Mouse (Mus musculus) common myeloid progenitor, adult 5-6 weeks (primary cell): ENCODE data around the gene Tnrc6c. TPM values are rescaled to one million over a fixed set of nuclear protein-coding genes. Genes with fewer than 3 reads are reported as not detected.

Experiments
- ATAC-seq: replicated peaks from 2 replicates; pipeline ENCODE4 v1.8.0; 2016; ENCODE audit warnings: low read depth, mild to moderate bottlenecking, moderate TSS enrichment, inconsistent platforms; ENCODE audit not compliant: poor library complexity, severe bottlenecking
- total RNA-seq: library from RNA; stranded (forward); fragments of 200-1000, 187-1606 nt; gene quantifications from 2 replicates; pipeline ENCODE4 v1.2.3, GENCODE M21; 2017

Tnrc6c gene
- total RNA-seq, 1 experiment from 2014 or later: 22.4 TPM

- ATAC-seq: no peak
These were observed 59.3 kb downstream of the Tnrc6c start for GRCm38 (mm10) chr11:117713375-117713774.

- ATAC-seq: 0 out of 2 replicates have a peak, but pooled peaks have one; percentile 25
These were observed 64.7 kb downstream of the Tnrc6c start for GRCm38 (mm10) chr11:117718838-117719237.

- ATAC-seq: peak; percentile 61
These were observed 70.7 kb downstream of the Tnrc6c start for GRCm38 (mm10) chr11:117724604-117725301.

DNA sequence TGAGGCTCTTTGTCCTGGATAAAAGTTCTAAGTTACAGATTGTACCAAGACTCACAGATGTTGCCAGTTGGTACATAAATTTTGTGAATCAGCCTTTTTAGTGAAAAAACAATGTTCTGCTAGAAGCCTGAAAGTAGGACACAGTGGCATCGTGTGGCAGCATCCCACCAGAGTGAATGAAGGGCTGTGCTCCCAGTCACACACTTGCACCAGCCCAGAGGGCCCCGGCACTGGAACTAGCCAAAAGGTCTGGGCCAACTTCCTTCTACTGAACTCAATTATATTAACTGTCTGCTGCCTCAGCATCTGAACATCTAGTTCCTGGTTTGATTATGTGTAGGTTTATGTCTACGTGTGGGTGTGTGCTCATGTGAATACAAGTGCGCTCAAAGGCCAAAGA, 72.9 kb downstream of the Tnrc6c start:
- ATAC-seq: no peak

- no peak for ATAC-seq
These were observed 74.2 kb downstream of the Tnrc6c start for GRCm38 (mm10) chr11:117728245-117728644.

DNA sequence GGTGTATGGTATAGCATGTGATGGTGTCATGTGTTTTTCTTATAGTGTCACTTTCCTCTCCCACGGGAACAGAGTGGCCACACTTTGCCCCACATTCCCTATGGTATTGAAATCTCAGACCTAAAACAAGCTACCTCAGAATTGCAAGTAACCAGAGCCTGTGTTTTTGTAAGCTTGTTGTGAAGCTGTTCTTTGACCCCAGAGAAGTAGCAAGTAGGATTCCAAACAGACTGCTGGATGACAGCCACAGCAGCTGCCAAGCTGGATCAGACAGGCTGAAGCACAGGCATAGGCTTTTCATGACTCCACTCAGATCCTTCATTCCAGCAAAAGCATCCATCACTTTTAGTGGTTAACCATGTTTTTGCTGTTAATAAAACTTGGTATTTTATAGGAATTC, 74.8 kb downstream of the Tnrc6c start:
- ATAC-seq: no peak

DNA sequence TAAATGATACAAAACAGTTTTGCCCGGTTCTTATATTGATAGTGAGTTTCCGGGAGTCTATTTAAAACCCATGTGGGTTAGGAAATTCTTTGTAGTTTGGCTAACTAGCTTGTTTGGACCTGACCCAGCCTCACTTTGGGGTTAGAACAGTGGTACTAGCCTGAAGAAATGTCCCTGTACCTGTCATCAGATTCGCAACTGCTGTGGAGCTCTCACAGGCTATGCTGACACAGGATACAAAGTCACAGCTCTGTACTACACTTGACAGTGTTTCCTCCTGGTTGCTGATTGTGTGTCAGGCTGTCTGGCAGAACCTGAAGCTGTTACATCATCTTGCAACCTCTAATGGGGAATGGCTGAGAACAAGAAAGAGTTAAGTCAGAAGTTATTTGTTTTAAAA, 75.3 kb downstream of the Tnrc6c start:
- no peak for ATAC-seq

DNA sequence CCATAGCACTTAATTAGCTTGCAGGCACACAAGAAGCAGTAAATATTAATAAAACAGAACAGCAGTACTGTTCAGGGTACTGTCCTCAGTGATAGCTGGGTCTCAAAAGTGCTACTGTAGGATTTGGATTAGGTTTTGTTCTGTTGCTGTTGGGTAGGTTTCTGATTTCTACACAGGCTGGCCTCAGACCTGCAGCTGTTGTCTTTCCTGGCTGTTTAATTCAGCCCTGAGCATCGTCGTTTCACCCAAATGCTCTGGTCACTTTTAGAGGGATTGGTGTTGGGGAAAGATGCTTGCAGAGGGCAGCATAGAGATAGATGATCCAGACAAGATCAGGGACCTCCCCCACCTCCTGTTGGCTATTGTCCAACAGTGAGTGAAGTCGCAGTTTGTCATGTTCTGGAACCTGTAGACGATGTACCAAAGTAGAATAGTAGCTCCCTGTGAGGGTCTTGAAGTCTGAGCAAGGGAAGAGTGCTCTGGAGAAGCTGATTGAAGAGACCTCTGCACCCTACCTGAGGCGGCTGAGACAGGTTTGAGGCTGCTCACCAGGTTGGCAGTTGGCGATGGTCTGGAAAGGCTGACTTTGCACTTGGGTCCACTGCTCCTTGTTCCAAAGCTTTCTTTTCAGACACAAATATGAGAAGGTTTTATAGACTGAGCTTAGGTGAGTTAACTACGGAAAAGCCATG, 75.9 kb downstream of the Tnrc6c start:
- ATAC-seq: no peak

GRCm38 (mm10) chr11:117730490-117730838, 76.4 kb downstream of the Tnrc6c start:
- ATAC-seq: no peak

DNA sequence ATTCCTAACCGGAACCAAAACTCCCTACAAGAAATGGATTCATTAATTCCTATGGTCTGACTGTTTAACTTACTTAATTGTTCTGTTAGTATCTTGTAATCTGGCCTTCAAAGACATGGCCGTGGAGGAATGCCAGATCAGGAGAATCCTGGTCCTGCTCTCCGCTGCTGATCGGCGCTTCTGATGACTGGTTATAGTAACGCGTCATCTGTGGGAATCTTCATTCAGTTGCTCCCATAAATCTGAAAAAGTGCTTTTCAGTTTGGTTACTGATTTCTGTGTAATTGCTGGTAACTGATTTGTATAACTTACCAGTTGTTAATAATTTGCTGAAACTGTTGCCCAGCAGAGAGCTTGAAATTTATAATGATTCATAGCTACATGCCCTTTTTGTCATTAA, 77.4 kb downstream of the Tnrc6c start:
- no peak for ATAC-seq

DNA sequence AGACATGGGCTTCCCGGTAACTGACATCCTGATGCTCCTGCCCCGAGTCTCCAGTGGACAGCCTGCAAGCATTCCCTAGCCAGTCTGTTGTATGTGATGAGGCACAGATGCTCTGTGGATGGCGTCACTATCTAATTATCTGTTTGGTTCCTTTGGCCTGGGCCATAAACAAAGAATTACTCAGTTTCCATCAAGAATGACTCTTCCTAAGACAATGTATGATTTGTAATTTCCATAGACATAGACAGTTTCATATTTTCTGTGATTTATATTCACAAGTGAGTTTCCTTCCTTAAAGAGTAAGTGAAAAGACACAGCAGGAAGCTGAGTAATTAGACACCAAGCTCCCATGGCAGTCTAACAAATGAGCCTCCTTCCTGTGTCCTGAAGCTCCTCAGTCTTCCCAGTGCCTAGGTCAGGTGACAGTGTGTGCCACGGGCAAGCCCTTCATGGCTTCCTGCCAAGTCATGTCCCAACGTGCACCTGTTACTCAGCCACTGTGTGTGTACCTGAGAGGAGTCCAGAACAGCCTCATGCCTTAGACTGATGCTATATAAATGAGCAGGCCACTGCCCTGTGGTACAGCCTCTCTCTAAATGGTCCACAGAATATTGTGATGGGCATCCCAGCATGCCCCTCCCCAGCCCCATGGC, 82.1 kb downstream of the Tnrc6c start:
- ATAC-seq: no peak

GRCm38 (mm10) chr11:117738123-117738522, 84.0 kb downstream of the Tnrc6c start:
- ATAC-seq: no peak

DNA sequence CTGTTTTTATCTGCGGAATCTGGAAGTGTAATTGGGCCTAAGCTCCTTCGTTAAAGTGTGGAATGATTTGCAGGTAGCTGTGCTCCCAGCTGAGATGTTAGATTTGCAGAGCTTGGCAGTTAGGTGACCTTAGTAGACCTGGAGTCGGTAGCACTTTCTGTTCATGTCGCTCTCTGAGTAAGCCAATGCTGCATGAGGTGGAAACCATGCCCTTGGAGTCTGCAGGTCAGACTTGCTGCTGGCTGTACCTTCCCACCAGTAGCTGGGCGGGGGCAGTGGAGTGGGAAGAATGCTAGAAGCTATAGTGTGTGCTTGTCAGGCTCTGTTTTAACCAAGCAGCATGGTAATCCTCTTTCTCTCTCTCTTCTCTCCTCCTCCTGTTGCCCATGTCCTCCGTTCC, 87.0 kb downstream of the Tnrc6c start:
- no peak for ATAC-seq

DNA sequence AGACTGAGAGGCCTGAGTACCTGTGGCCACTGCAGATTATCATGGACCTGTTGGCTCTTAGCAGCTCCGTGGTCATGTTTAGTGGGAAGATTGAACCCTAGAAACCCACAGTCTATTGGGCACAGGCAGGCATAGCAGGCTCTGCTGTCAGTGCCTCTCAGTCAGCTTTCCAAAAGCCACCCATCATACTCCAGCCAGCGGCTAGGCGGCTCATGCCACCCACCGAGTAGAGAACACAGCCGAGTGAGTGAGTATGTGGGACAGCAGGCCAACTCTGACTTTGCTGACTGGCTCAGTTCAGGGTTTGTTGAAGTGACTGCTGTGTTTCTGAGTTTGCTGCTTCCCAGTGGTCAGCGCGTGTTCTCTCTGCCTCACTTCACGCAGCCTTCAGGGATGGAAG, 88.2 kb downstream of the Tnrc6c start:
- no peak for ATAC-seq

DNA sequence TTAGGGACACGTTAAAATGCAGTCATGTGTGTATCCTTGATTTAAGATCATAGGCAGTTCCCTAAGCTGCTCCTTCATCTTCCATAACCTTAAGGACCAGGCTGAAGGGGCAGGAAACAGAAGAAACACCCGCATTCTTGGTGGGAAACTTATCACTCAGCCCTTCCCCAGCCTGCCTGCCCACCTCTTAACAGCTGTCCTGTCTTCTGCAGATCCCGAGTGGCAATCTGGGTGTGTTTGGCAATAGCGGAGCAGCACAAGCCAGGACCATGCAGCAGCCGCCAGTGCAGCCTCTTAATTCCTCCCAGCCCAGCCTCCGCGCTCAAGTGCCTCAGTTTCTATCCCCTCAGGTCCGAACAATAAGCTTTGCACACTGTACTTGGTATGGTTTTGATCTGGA, 88.6 kb downstream of the Tnrc6c start:
- no peak for ATAC-seq

GRCm38 (mm10) chr11:117743454-117744030, 89.5 kb downstream of the Tnrc6c start:
- no peak for ATAC-seq

DNA sequence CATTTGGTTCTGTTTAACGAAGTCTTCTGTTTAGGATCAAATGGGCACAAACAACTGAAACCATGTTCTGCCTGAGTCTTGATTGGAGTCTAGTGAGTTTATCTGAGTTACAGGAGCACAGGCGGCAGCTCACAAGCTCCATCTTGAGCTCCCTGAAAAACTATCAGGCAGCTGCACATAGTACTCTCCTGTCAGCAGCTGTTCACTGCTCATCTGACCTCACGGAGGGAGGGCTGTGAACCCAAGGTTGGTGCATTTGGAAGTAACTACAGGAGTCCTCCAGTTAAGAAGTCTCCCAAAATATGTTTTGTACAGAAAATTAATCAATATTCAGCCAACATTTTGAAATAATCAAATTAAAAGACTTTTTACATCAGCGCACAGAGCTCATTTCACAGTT, 94.5 kb downstream of the Tnrc6c start:
- ATAC-seq: no peak

DNA sequence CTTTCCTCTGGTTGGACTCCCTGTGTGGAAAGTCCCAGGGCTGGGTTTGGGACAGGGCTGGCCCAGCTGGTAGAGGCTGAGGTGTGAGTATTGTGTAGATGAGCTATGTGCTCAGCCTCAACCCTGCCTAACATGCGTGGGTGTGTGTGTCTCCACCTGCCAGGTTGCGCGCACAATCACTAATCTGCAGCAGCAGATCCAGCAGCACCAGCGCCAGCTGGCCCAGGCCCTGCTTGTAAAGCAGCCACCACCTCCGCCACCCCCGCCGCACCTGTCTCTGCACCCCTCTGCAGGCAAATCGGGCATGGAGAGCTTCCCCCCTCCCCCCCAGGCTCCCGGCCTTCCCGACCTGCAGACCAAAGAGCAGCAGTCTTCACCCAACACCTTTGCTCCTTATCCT, 95.3 kb downstream of the Tnrc6c start:
- no peak for ATAC-seq

DNA sequence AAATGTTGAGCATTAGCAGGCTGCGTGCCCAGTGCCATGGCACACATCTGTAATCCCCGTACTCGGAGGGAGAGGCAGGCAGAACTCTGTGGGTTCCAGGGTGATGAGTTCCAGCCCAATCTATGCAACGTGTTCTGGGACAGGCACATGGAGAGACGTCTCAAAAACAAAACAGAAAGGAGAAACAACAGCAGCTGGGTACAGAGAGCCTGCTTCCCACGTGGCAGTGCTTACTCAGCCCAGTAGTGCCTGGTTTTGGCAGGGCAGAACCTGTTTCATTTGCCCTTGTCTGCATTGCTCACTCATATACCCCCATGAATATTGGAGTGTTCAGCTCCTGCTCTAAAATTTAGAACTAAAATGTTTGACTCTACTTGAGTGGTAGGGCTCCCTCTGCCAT, 97.5 kb downstream of the Tnrc6c start:
- ATAC-seq: no peak

- ATAC-seq: no peak
These were observed 101.8 kb downstream of the Tnrc6c start for GRCm38 (mm10) chr11:117755891-117756290.

DNA sequence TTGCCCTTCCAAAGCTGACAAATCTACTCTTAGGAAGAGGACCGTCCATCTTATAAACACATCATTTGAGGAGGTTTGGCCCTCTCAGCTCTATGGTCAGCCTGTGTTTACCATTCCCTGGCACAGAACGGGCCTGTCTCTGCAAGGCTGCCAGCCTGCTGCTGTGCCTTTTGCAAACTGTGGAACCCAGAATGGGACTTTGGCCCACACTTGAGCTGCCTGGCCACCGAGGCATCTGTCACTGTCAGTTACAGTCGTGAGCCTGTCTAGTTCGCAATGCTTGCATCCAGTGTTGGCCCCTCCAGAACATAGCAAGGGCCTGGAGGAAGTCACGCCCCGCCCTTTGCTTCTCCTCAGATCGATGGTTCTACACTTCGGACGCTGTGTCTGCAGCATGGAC, 105.2 kb downstream of the Tnrc6c start:
- no peak for ATAC-seq
